Comparison of ENCODE assay signal across 26 mouse cellular contexts in the genomic region with DNA sequence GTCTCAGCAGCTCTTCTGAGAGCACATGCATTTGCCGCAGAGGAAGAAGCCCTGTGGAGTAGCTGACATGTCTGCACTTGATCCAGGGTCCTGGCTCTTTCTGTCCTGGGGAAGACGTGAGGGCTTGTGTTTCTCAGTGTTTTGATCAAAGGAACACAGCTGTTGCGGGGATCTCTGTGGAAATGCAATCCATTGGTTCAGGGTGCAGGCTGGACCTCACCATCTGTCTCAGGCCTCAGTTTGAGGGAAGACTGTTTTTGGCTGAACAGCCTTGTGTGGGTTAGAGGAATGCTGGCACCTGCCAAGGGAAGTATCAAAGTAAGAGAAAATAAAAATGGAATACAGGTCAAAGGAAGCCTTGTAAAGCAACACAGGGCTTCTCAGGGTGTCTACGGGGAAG. TPM values are rescaled to one million over a fixed set of nuclear protein-coding genes. Genes with fewer than 3 reads are reported as not detected.
DNase-seq lines count a peak whose midpoint lies in the region; ATAC-seq and TF ChIP-seq lines count a peak whose summit lies in the region.
"Had no signal": no experiment of that assay in that cellular context is flagged by ENCODE, and none has a peak within 500 bp of the region (broad histone marks: within the 10 kb centered on the region; RNA-seq: fewer than 3 reads in every experiment).

No protein-coding gene starts in this region.

- 75% methylated on average over 4 of the region's 4 CpGs for WGBS in hindbrain, embryonic 13.5 days

- no peaks in the 10 kb centered on the region for H3K4me1 ChIP-seq in hindbrain, embryonic 13.5 days (replicated peaks)
- H3K4me1 ChIP-seq: embryonic facial prominence, embryonic 12.5 days; forebrain, embryonic 12.5 days; forebrain, embryonic 15.5 days; heart, embryonic 10.5 days; heart, embryonic 13.5 days; hindbrain, embryonic 15.5 days had no signal

- no peak overlapping the region for H3K4me3 ChIP-seq in myocyte
- no peak overlapping the region for H3K4me3 ChIP-seq in hindbrain, embryonic 13.5 days
- H3K4me3 ChIP-seq: embryonic facial prominence, embryonic 12.5 days; erythroblast, embryonic 14.5 days; forebrain, embryonic 12.5 days; forebrain, embryonic 15.5 days; gastrocnemius, adult 2 months; heart, embryonic 10.5 days; heart, embryonic 13.5 days; hindbrain, embryonic 15.5 days had no signal

- no peak overlapping the region for H3K27ac ChIP-seq in hindbrain, embryonic 13.5 days
- H3K27ac ChIP-seq: embryonic facial prominence, embryonic 12.5 days; forebrain, embryonic 12.5 days; forebrain, embryonic 15.5 days; gastrocnemius, adult 2 months; heart, embryonic 10.5 days; heart, embryonic 13.5 days; hindbrain, embryonic 15.5 days had no signal

- H3ac ChIP-seq in myocyte (ENCODE audit: control insufficient read depth, insufficient read length), result no peak overlapping the region

- H3K79me2 ChIP-seq in myocyte (ENCODE audit: control insufficient read depth, insufficient read depth), result no peaks in the 10 kb centered on the region

- H3K4me2 ChIP-seq in myocyte (ENCODE audit: low read depth), result no peak overlapping the region
- H3K4me2 ChIP-seq in hindbrain, embryonic 13.5 days, result no peak overlapping the region
- H3K4me2 ChIP-seq: embryonic facial prominence, embryonic 12.5 days; forebrain, embryonic 12.5 days; forebrain, embryonic 15.5 days; heart, embryonic 13.5 days; hindbrain, embryonic 15.5 days had no signal

- H3K27me3 ChIP-seq in myocyte (ENCODE audit: control insufficient read depth, insufficient read depth, insufficient read length), result no peaks in the 10 kb centered on the region
- no peaks in the 10 kb centered on the region for H3K27me3 ChIP-seq in hindbrain, embryonic 13.5 days
- H3K27me3 ChIP-seq: embryonic facial prominence, embryonic 12.5 days; forebrain, embryonic 12.5 days; forebrain, embryonic 15.5 days; heart, embryonic 13.5 days; hindbrain, embryonic 15.5 days had no signal

- no peak for TF ChIP-seq POLR2A in myocyte (IDR thresholded peaks at IDR 0.05; ENCODE audit: insufficient read length, low read depth)

- H3K9me3 ChIP-seq in hindbrain, embryonic 13.5 days, result no peaks in the 10 kb centered on the region
- H3K9me3 ChIP-seq: embryonic facial prominence, embryonic 12.5 days; forebrain, embryonic 12.5 days; forebrain, embryonic 15.5 days; heart, embryonic 10.5 days; heart, embryonic 13.5 days; hindbrain, embryonic 15.5 days had no signal

- DNase-seq in heart, adult 11 months, result peak; percentile 53
- DNase-seq in heart, adult 9 months (ENCODE audit: low spot score in 2 of 2), result no peak
- DNase-seq in right cerebral cortex, adult 18-20 months, result peak; percentile 34
- DNase-seq in right cerebral cortex, postnatal 14 days, result no peak
- DNase-seq: adrenal gland, adult 2 months; adrenal gland, postnatal 14 days; cerebellum, adult 18-20 months; cerebellum, adult 9-10 months; cerebellum, postnatal 14 days; gastrocnemius, adult 2 months; gastrocnemius, postnatal 14 days; heart, adult 18-20 months; heart, postnatal 14 days; heart, postnatal 4 days had no signal

- ATAC-seq in hindbrain, embryonic 13.5 days (ENCODE audit: low FRiP score), result no peak
- ATAC-seq: CD4-positive, CD25-positive, alpha-beta regulatory T cell, adult 4 months; forebrain, embryonic 15.5 days had no signal

- no peak overlapping the region for H3K9ac ChIP-seq in hindbrain, embryonic 13.5 days
- H3K9ac ChIP-seq: embryonic facial prominence, embryonic 12.5 days; forebrain, embryonic 12.5 days; forebrain, embryonic 15.5 days; heart, embryonic 13.5 days; hindbrain, embryonic 15.5 days had no signal

- H3K36me3 ChIP-seq in myocyte (ENCODE audit: control insufficient read depth, insufficient read depth), result no peaks in the 10 kb centered on the region
- no peaks in the 10 kb centered on the region for H3K36me3 ChIP-seq in hindbrain, embryonic 13.5 days
- H3K36me3 ChIP-seq: embryonic facial prominence, embryonic 12.5 days; forebrain, embryonic 12.5 days; forebrain, embryonic 15.5 days; heart, embryonic 10.5 days; heart, embryonic 13.5 days; hindbrain, embryonic 15.5 days had no signal

TF ChIP-seq in myocyte, 11 proteins besides CTCF, POLR2A, EP300 and RAD21:
- TF ChIP-seq TCF3 (IDR thresholded peaks at IDR 0.05; ENCODE audit: insufficient read length, low read depth) (peak; percentile 14), SRF (IDR thresholded peaks at IDR 0.05; ENCODE audit: control insufficient read depth, insufficient read length, low read depth) (no peak), USF1 (IDR thresholded peaks at IDR 0.05; ENCODE audit: low read depth) (no peak), CEBPB (IDR thresholded peaks at IDR 0.05; ENCODE audit: insufficient read depth, poor library complexity, severe bottlenecking) (no peak), MYOG (IDR thresholded peaks at IDR 0.05; ENCODE audit: control insufficient read depth in 1 of 3, insufficient read depth in 1 of 3, insufficient read length in 2 of 3, low read depth in 2 of 3) (peak in 2 of 3 experiments; percentile 70 to 90), E2F4 (IDR thresholded peaks at IDR 0.05; ENCODE audit: insufficient read depth) (no peak), REST (IDR thresholded peaks at IDR 0.05; ENCODE audit: insufficient read depth, insufficient read length) (no peak), POLR2AphosphoS2 (IDR thresholded peaks at IDR 0.05; ENCODE audit: insufficient read length, low read depth) (no peak), MAX (IDR thresholded peaks at IDR 0.05; ENCODE audit: low read depth) (no peak), TCF12 (IDR thresholded peaks at IDR 0.05; ENCODE audit: insufficient read depth, poor library complexity, severe bottlenecking) (peak; percentile 71), MYOD1 (IDR thresholded peaks at IDR 0.05; ENCODE audit: control insufficient read depth in 1 of 3, insufficient read length in 2 of 3, low read depth in 2 of 3) (peak; percentile 51 to 82 (median 61))

RNA-seq across cellular contexts. Expression of a gene that starts 14.0 kb away (rescaled TPM):
- polyA plus RNA-seq in myocyte (2012; fragmentation: generic; extraction: Trizol), result not detected
- polyA plus RNA-seq in hindbrain, embryonic 13.5 days (2015; fragmentation: Nextera tagmentation; extraction: Ambion mirVana), result 0.63 and 1.2 TPM in 2 replicates
- polyA plus RNA-seq: adrenal gland, adult 2 months; C2C12; CD4-positive, CD25-positive, alpha-beta regulatory T cell, adult 4 months; erythroblast, embryonic 14.5 days; intestine, embryonic 14.5 days had no signal

Comparison
In these comparisons a context has a peak if more than half of its experiments do, and no peak if none do; other contexts are left out.
1. DNase-seq: peak in heart, adult 11 months (single experiment) and right cerebral cortex, adult 18-20 months (single experiment); none in heart, adult 9 months (0 of 2) and right cerebral cortex, postnatal 14 days (single experiment).